Mouse (Mus musculus) myocyte (in vitro differentiated cells): ENCODE measurements at regions not wholly inside any gene's neighbourhood (a gene's known extent, or its start where the extent isn't known, plus 50 kb on each side); places are given as distances from the start of the nearest gene placed in this dataset.

Experiments
- E2F4 ChIP-seq: IDR thresholded peaks from one replicate; pipeline ENCODE4 v1.6.1; 2011; ENCODE audit warnings: mild to moderate bottlenecking, control low read depth, moderate library complexity; ENCODE audit not compliant: insufficient read depth
- MAX ChIP-seq: IDR thresholded peaks from one replicate; pipeline ENCODE4 v1.6.1; 2011; ENCODE audit warnings: low read depth, mild to moderate bottlenecking, control low read depth
- MYOD1 ChIP-seq, 3 experiments: IDR thresholded peaks; one replicate each; pipeline ENCODE4 v1.6.1; 2011; ENCODE audit warnings: control low read depth in 2 of 3, low read depth in 2 of 3, mild to moderate bottlenecking in 2 of 3, moderate library complexity in 1 of 3; ENCODE audit not compliant: insufficient read length in 2 of 3, control insufficient read depth in 1 of 3
- MYOG ChIP-seq, 3 experiments: IDR thresholded peaks; one replicate each; pipeline ENCODE4 v1.6.1; 2011; ENCODE audit warnings: control low read depth in 2 of 3, low read depth in 2 of 3, mild to moderate bottlenecking in 2 of 3; ENCODE audit not compliant: insufficient read length in 2 of 3, control insufficient read depth in 1 of 3, insufficient read depth in 1 of 3
- POLR2A ChIP-seq: IDR thresholded peaks from one replicate; pipeline ENCODE4 v1.6.1; 2011; ENCODE audit warnings: low read depth, mild to moderate bottlenecking, control low read depth, moderate library complexity; ENCODE audit not compliant: insufficient read length
- TCF12 ChIP-seq: IDR thresholded peaks from one replicate; pipeline ENCODE4 v1.6.1; 2011; ENCODE audit warnings: mild to moderate bottlenecking, control low read depth; ENCODE audit not compliant: poor library complexity, insufficient read depth, severe bottlenecking
- TCF3 ChIP-seq: IDR thresholded peaks from one replicate; pipeline ENCODE4 v1.6.1; 2011; ENCODE audit warnings: low read depth, control low read depth; ENCODE audit not compliant: insufficient read length

DNA sequence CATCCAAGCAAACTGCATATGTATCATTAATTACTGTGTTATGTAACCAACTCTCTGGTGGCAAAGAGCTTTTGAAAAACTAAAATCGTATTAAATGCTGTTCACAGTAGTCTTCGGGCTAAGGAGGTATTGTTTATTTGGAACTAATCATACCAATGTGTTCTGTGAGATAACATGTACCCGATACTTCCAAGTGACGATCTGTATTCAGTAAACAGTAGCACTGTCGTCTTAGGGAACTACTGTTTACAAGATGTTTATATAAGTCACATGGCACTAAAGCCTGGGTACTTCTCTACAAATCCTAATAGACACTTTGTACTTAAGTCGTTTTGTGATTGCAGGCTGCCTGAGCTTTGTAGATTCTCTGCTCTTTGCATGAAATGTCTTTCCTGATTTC, 114.8 kb downstream of the Anxa5 start:
- TF ChIP-seq POLR2A (no peak), TCF12 (no peak), MYOG (IDR thresholded peaks at IDR 0.05; ENCODE audit: control insufficient read depth in 1 of 3, insufficient read depth in 1 of 3, insufficient read length in 2 of 3, low read depth in 2 of 3) (no peak), TCF3 (no peak), MYOD1 (IDR thresholded peaks at IDR 0.05; ENCODE audit: control insufficient read depth in 1 of 3, insufficient read length in 2 of 3, low read depth in 2 of 3) (no peak), E2F4 (no peak), MAX (no peak)
